Mouse (Mus musculus) gastrocnemius, postnatal 10 days (tissue): ENCODE data around the gene Mgll. TPM values are rescaled to one million over a fixed set of nuclear protein-coding genes. Genes with fewer than 3 reads are reported as not detected.

Experiments used
- DNase-seq: peaks from one replicate; pipeline ENCODE4 v3.0.0; 2021; ENCODE audit warnings: mixed read lengths
- long read RNA-seq, 2 experiments: library from polyadenylated mRNA; stranded (forward); transcript quantifications; one replicate each; pipeline ENCODE4 v2.0.0; 2021
- total RNA-seq, 2 experiments: library from RNA; stranded (reverse); gene quantifications; 2 replicates each; pipeline ENCODE4 v1.2.3; 2021

The Mgll gene
- 10 to 100 TPM; 66.8 to 73.4 TPM for total RNA-seq
- long read RNA-seq, experiment 1, transcript Mgll-204 (8 exons, 3,676 nt), result major isoform, 48 of 119 reads
- long read RNA-seq, experiment 1, transcript Mgll-207 (8 exons, 3,991 nt), result minor isoform, 14 of 119 reads
- long read RNA-seq, experiment 1, partial matches to known transcripts, result 48 of 119 reads
- long read RNA-seq, experiment 1, other reads (novel, unspliced or antisense), result 9 of 119 reads
- long read RNA-seq, experiment 2, transcript Mgll-207 (8 exons, 3,991 nt), result minor isoform, 19 of 99 reads
- long read RNA-seq, experiment 2, transcript Mgll-204 (8 exons, 3,676 nt), result major isoform, 40 of 99 reads
- long read RNA-seq, experiment 2, partial matches to known transcripts, result 4 of 99 reads
- long read RNA-seq, experiment 2, other reads (novel, unspliced or antisense), result 36 of 99 reads

DNA sequence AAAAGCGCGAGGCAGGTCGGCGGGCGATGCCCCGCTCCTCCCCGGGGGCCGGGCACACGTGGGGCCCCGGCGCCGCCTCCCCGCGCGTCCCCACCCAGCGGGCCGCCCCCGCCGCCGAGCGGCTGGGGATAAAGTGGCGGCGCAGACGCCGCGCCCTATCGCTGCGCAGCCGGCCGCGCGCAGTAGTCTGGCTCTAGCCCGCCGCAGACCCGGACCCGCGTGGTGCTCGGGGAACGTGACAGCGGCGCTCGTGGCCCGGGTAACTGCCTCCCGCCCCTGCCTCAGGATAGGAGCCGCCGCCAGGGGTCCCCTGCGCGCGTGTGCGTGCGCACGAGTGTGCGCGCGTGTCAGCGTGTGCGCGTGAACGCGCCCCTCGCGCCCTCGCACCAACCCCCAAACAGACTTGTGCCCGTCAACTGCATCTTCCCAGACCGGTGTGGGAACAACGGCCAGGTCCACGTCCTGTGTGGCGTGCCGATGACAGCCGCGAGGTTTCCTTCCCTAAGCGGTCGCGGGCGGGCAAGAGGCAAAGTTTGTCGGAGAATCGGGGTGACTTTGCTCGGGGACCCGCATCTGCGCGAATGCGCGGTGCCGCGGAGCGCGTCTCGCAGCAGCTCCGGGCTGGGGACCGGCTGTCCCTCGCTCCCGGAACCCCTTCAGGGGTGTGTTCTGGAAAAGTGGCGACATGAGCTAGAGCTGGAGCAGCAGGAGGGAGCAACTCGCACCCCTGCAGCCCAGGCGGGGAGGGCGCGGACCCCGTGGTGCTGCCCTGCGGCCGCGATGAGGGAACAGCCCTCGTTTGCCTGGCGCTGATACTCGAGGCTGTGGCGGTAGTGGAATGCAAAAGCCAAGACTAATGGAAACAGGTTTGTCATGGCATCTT, at the start of gene Mgll:
TSS of gene Mgll (plus strand) at position 100 of the 883 bp plus-strand sequence.
- peak; percentile 75 for DNase-seq

DNA sequence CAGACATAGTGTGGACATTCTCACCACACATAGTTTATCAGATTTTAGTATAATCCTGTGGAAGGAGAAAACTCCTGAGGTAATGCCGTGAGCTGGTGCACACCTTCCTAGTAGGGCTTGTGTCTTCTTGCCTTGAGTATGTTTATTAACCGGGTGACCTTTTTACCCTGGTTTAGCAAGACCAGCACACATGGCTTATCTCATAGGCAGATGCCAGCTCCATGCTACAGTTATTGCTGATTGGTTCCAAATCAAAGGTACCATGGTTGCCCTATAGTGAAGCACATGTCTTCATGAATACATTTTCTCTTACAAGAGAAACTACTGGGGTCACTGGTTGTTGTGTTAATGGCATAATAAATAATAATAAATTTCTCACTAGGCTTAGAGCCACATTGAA, 48.4 kb upstream of the Mgll start:
- DNase-seq, result no peak

DNA sequence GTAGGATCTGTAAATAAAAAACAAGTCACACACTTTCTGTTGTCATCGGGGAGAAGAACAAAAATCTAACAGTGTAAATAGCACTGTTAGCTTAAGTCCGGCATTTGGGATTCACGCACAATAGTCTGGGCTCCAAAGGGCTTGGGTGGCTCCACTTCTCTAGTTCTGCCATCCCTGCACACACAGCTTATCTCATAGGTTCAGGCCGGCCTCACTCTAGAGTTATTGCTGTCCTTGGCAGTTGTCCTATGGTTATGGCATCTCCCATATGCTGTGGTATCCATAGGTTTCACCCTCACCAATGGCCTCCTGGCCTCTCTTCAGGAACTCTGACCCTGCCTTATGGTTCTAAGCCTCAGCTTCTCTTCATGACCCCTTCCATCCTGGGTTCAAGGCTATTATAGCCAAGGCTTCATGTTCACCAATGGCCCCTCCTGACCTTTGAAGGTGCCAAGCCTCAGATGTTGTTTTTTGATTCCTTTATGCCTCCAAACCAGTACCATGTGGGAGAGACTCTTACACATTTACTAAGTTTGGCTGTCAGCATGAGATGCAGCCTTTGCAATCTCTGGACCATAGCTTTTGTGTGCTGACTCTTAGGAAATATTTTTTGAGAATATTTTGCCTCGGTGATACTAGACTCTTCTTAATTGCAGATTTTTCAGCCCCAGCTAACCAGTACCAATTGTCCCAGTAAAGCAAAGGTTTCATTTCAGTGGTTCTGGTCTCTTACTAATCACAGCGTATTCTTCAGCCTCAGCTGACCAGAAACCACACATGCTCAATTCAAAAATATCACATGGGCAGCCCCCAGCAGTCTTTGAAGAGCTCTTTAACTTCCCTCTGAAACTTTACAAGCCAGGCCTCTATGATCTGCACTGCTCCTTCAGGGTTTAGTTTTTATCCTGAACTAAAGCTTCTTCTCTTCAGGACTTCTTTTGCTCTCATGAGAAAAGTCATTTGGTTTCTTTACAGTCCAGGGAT, 47.2 kb upstream of the Mgll start:
- DNase-seq, result no peak

DNA sequence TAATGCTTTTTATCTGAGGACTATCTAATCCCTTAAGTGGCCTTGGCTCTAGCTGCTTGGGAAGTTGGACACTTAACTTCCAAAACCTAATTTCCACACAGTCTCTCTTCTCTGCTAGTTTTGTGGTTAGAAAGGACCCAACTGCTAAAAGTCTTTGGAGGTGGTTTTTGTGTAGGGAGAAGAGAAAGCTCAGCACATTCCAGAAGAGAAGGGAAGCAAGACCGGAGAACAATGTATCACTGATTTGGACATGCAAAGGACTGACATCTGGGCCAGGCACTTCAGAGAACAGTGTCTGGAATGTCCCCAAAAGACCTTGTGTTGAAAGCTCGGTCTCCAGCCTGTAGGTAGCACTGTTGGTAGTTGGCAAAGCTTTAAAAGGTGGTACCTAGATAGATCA, 46.5 kb upstream of the Mgll start:
- no peak for DNase-seq

DNA sequence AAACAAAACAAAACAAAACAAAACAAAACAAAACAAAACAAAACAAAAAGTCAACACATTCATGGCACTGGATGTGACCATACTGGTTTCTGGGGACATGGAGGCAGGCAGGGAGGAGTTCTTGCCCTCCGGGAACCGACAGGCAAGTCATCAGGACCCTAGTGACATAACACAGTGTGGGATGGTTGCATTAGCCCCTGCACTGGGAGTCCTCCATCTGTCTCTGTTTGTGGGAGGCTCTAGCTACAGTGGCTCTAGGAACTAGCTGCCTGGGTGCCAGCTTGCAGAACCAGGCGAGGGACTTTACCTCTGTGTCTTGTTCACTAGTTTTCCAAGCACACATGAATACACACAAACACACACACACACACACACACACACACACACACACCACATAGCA, 43.2 kb upstream of the Mgll start:
- no peak for DNase-seq

DNA sequence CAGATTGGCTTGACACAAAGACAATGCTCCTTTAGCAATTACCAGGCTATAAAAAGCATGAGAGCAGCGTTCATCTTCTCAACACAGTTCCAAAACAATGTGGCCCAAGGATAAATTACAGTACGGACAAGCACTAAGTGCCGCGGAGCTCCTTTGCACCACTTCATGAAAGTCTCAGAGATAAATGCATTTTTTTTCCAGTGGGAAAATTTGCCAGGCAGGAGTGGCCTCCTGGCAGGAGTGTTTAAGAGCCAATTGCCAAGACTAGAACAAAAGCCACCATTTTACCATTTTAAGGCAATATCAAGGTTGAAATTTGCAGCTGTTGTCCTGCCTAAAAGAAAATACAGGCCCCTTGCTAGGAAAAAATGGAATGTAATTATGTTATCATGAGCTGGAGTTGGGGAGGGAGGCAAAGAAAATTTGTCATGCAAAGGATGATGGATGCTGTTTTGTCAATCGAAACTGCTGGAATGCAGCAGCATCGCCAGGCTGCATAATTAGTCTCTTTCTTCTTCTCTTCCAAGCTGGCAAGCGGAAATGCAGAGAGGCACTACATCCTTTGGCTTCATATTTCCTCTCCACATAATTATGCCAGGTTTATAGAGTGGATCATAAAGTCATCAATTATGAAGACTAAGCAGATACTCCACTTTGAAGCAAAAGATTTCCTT, 40.7 kb upstream of the Mgll start:
- DNase-seq, result no peak

DNA sequence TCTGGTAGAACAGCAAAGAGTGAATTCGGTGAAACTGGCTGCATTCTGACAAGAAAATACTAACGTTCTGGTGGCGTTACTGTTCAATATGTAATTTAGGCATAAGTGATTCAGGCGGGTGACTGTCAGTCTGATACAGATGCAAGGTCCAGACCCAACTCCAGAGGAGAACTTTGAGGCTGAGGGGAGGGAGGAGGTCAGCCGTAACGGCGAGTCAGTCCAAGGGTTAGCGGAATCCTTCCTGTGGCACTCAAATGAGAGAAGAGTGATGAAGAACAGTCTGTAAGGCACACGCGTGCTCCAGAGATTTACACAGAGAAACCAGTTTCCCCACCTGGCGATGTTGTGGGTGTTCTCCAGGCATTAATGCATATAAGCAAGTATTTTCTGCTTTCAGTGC, 36.0 kb upstream of the Mgll start:
- no peak for DNase-seq

DNA sequence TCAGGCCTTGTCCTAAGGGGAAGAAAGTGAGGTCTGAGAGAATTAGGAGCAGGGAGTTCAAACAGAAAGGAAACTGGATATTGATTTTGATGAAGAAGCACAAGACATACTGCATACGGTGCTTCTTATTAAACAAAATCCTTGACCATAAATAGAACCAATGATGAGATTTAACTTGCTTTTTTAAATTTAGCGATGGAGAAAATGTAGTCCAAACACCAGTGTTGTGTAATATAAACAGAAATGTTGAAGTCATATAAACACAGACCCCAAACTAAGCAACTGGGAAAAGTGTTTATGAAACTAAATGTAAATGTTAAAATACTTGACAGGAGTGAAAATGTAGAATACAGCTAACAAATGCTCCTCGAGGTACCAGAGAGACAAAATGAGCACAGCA, 35.5 kb upstream of the Mgll start:
- DNase-seq, result no peak

DNA sequence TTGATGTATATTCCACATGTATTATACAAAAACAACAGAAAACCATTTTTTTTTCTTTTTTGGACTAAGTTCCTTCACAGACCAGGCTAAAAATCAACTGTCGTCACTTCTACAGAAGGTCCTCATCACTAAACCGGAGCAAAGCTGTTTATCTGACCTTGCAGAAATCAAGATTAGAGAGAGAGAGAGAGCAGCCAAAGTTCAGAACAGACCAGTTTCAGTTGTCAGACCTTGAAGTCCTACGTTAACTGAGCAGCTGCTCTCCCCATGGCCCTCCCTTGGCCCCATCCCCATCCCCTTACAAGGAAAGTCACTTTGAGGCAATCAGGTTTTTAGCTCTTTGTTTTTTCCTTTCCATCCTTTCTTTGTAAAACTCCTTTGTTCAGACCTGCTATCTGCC, 34.0 kb upstream of the Mgll start:
- DNase-seq, result no peak

DNA sequence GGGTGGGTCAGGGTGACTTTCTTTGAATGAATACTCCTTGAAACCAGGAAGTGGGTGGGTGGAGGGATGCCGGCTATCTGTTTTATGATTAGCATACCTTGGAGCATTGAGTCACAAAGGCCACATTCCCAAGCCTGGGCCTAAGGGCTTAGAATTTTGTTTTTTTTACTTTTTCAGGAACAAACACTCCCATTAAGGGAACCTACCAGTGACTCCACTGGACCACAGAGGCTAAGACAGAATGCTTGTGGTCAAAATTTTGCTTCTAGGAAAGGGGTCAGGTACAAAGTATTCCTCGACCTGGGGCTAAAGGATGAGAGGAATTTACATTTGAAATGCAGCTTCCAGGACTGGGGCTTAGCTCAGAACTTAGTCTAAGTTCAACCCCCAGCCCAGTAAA, 32.9 kb upstream of the Mgll start:
- DNase-seq, result no peak

DNA sequence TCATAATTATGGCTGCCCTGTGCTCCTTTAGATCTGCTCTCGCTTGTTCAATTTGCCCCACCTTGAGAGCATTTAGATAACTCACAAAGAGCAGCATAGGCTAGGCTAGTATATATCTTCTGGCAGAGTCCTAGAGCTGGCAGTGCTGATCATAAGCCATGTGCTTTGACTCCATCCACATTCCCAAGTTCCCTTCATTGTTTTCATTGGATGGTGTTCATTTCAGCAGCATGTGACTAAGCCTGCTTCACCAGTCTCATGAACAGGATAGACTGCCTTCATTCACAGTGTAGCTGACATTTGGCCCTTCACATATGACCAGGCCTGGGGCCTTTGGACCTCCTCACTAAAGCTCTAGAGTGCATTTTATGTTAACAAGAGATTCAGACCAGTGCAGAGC, 21.3 kb upstream of the Mgll start:
- DNase-seq, result no peak

DNA sequence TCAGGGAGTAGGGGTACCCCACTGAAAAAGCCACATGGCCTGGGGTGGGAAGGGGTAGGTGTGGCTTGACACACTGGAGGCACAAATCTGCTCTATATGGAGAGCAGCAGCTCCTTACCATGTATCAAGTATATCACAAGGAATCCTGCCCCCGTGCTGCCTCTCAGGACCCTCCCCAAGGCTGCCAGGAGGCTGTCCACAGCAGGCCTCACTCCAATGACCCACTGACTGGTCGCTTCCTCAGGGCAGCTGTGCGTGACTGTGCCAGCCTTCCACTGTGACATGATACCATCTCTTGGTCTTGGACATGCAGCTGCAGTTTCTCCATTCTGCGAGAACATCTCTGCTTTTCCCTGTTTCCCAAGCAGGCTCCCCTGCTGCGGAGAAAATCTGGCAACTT, 20.5 kb upstream of the Mgll start:
- DNase-seq, result no peak

DNA sequence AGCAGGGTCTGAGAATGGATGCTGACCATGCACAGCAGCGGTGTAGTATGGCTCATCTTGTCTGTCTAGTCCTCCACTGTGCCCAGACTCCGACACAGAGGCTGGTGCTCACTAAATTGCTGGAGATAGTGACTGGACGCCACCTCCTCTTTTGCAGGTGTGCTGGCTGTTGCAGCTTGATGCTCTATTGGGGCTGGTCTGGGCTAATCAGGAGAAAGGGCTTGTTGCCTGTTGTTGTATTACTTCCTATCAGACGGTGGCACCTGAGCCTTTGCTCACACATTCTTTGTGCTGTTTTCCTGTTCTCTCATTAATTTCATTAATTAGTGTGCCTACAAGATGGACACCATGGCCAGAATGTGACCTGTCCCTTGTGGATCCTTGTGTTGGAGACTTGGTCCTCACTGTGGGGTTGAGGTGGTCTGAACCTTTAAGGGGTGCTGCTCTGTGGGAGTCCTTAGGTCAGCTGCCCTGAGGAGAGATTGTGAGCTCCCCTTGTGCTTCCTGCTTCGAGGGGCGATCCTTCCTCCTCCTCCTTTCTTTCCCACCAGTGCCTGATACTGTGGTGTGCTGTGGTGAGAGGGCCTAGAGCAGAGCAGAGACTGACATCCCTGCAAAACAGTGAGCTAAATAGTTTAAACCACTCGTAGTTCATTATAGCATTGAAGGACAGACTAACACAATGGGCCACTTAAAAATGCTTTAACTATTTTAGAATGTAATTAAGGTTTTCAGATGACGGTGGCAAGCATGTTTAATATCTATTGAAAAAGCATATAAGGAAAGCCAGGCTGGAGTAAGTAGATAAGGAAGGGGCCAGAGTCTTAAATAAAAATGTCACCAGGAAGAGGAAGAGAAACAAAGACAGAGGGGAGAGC, 15.6 kb upstream of the Mgll start:
- no peak for DNase-seq

DNA sequence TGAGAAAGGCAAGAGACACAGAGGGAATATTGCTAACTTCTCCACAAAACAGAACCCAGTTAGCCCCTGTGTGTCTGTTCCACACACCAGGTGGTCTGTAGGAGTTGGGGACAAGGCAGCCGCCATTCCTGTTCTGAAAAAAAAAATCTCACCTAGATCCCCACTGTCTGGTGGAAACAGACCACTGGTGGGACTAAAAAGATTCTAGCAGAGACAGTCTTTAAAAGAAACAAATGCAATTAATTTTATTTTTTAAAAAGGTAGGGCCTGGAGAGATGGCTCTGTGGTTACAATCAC, 15.0 kb upstream of the Mgll start:
- DNase-seq, result no peak

DNA sequence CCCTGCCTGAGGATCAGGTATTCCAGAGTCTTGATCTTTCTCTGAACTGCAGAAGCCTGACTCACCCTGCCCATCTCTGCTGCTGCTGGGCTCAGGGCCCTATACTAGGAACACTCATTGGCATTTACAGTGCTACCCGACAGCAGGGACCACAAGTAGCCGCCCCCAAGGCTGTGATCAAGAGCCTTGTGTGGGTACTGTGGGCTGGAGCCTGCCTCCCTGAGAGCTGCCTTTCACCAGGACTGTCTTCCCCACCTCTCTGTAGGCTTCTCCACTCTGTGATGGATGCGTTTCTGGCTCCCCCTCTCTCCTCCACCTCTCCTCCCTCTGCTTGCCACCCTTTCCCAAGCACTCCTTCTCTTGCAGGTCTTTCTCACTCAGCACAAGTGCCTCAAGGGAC, 12.9 kb upstream of the Mgll start:
- DNase-seq, result no peak

DNA sequence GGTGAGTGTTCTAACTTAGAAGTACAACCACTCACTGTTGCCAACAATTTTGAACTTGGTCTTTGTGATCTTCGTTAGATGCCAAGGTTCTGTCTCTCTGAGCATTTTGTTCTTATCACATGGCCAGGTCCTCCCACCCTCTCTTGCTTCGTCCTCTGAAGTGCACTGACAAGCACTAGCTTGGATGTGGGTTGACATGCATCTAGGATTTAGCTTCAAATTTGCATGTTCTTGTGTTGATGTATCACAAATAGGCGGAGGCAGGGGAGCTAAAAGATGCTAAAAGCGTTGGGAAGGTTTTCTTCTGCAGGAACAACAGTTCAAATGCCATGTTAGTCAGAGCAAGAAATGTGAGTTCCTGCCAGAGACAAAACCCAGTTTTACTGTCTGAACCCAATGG, 12.1 kb upstream of the Mgll start:
- no peak for DNase-seq

DNA sequence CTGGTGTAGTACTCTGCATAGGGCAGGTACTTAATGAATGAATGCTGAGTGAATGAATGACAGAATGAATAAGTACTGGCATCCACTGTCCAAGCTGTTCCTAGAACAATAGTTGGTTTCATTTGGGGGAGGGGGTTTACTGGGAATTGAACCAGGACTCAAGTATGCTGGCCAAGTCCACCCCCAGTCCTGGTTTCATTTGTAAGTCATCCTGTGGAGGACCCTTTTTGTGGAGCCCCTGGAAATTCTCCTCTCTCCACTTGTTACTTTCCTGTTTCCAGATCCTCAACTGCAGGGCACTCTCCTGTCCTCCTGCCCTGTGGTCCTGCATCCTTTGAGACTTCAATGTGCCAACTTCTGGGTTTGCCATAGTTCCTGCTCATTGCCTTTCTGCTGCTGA, 10.9 kb upstream of the Mgll start:
- no peak for DNase-seq

DNA sequence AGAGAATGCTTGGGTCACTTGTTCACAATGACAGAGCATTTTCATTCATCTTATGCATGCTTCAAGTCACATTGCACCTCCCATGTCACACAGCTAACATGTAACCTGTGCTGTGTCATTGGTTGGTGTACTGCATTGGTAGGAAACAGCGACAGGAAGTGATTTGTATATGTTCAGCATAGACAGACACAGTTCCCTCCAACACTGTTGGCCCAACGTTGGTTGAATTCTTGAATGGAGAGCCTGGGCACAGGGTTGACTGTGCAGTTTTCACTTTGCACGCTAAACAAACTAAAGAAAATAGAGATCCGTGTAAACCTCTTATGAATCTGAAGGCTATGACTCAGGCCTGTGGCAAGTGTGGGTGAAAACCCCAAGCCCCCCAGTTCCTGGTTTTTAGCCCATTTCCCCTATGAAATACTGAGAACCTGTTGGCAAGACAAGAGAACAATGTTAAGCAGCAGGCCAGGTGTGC, 10.0 kb upstream of the Mgll start:
- no peak for DNase-seq

DNA sequence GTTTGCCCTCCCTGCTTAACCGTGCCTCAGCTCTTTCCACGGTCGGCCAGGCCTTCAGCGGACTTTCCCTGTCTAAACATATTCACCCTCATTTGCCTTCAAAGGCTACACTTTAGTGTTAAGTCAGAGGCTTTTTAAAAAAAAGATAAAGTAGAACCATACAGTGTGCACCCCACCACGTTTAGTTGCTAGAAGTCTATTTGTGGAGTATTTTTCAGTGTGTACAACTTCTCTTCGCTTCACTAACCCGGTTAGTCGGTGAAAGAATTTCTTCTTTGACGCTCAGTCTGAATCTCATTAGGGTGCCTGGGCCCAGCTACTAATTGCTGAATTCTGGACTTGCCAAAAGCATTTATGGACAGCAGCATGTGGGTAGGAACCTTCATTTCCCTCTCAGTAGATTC, 8.8 kb upstream of the Mgll start:
- DNase-seq, result no peak

DNA sequence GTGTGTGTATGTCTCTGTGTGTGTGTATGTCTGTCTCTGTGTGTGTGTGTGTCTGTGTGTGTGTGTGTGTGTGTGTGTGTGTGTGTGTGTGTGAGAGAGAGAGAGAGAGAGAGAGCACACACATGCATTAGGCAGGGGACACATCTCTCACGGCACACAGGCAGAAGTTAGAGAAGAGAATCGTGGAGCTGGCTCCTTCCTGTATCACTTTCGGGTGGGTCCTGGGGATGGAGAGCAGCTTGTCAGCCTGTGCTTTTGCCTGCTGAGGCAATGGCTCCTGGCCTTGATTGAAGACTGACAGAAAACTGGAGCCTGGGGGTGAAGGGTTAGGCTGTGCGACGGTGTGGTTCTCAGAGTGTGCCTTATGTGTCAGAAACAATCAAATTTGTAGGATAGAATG, 8.2 kb upstream of the Mgll start:
- no peak for DNase-seq
